Mouse (Mus musculus): ENCODE data around the gene Efcc1.

- TF ChIP-seq HCFC1 (IDR thresholded peaks at IDR 0.05; ENCODE audit: borderline replicate concordance, insufficient read depth, low read length), result no peak
- TF ChIP-seq ZNF384 (IDR thresholded peaks at IDR 0.05; ENCODE audit: low read depth, low read length), result no peak
Observed at GRCm38 (mm10) chr6:87788896-87789587, 58.4 kb downstream of the Efcc1 start.
